Mouse (Mus musculus) embryo, embryonic 11.5 days (tissue): ENCODE measurements around the gene Cracr2b.

Experiments
- DNase-seq: peaks from one replicate; pipeline ENCODE4 v3.0.0-alpha.2; 2012; ENCODE audit warnings: low read depth, low spot score

Gene Cracr2b

GRCm38 (mm10) chr7:141460391-141461113, at the start of gene Cracr2b:
Gene Cracr2b, plus strand, starts transcription at chr7:141461094.
- no peak for DNase-seq

GRCm38 (mm10) chr7:141411667-141412066, 49.2 kb upstream of the Cracr2b start:
- no peak for DNase-seq

GRCm38 (mm10) chr7:141413331-141413730, 47.6 kb upstream of the Cracr2b start:
- no peak for DNase-seq

- DNase-seq, result peak; percentile 100
Observed at GRCm38 (mm10) chr7:141413809-141414584, 46.9 kb upstream of the Cracr2b start, which contains the start of gene Gatd1. Gene Gatd1, minus strand, starts transcription at chr7:141414136.

GRCm38 (mm10) chr7:141416144-141416841, 44.6 kb upstream of the Cracr2b start:
- DNase-seq, result no peak

GRCm38 (mm10) chr7:141417731-141418681, 42.9 kb upstream of the Cracr2b start:
- DNase-seq, result no peak

- no peak for DNase-seq
Observed at GRCm38 (mm10) chr7:141418970-141419369, 41.9 kb upstream of the Cracr2b start.

- no peak for DNase-seq
Observed at GRCm38 (mm10) chr7:141420030-141420702, 40.7 kb upstream of the Cracr2b start.

- DNase-seq, result no peak
Observed at GRCm38 (mm10) chr7:141423811-141424210, 37.1 kb upstream of the Cracr2b start.

- no peak for DNase-seq
Observed at GRCm38 (mm10) chr7:141426948-141427730, 33.8 kb upstream of the Cracr2b start.

- no peak for DNase-seq
Observed at GRCm38 (mm10) chr7:141428701-141429100, 32.2 kb upstream of the Cracr2b start.

GRCm38 (mm10) chr7:141429310-141429709, 31.6 kb upstream of the Cracr2b start, which contains the start of gene Cend1:
Gene Cend1, minus strand, starts transcription at chr7:141429491.
- peak; percentile 59 for DNase-seq

GRCm38 (mm10) chr7:141429840-141430584, 30.9 kb upstream of the Cracr2b start:
- DNase-seq, result no peak

- no peak for DNase-seq
Observed at GRCm38 (mm10) chr7:141430585-141431240, 30.2 kb upstream of the Cracr2b start.

GRCm38 (mm10) chr7:141431434-141432185, 29.3 kb upstream of the Cracr2b start:
- DNase-seq, result no peak

- no peak for DNase-seq
Observed at GRCm38 (mm10) chr7:141432186-141432611, 28.7 kb upstream of the Cracr2b start.

GRCm38 (mm10) chr7:141432741-141433516, 28.0 kb upstream of the Cracr2b start:
- no peak for DNase-seq
